Mouse (Mus musculus) gastrocnemius, postnatal 25 days (tissue): Measurements from ENCODE around the gene Fbxw27. TPM values are rescaled to one million over a fixed set of nuclear protein-coding genes. Genes with fewer than 3 reads are reported as not detected.
"Not testable (repeated sequence)": the region's sequence is repeated elsewhere in the genome, so short reads cannot be mapped to it uniquely, and the experiment has no call there.

Experiments
- DNase-seq: peaks from one replicate; pipeline ENCODE4 v3.0.0; 2022
- long read RNA-seq, 2 experiments: library from polyadenylated mRNA; stranded (forward); transcript quantifications; one replicate each; pipeline ENCODE4 v2.0.0; 2021
- total RNA-seq, 2 experiments: library from RNA; stranded (reverse); gene quantifications; 1 replicate in 1 of 2; 2 replicates in 1 of 2; pipeline ENCODE4 v1.2.3; 2021

Fbxw27 gene
- not detected for total RNA-seq
- long read RNA-seq, experiment 1 = 0 reads
- long read RNA-seq, experiment 2 = 0 reads

DNA sequence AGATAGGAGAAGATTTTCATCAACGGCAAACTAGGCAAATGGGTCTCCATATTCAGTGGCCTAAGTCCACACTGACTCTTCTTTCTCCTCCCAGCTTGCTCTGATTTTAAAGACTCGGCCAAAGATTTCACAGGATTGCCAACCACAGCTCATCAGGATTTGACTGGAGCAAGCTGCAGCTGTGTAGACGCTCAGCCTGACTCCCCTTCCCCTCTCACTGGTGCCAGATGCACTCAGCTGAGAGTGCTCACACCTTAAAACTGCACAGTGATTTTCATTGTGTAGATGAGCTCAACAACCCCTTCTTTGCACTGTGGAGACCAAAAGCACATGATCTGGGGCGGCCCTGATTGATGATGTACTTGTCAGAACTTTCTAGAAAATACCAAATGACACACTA, at the start of gene Fbxw27:
Fbxw27 (minus strand) TSS at position 101 of the 400 bp plus-strand sequence.
- not testable (repeated sequence) for DNase-seq

DNA sequence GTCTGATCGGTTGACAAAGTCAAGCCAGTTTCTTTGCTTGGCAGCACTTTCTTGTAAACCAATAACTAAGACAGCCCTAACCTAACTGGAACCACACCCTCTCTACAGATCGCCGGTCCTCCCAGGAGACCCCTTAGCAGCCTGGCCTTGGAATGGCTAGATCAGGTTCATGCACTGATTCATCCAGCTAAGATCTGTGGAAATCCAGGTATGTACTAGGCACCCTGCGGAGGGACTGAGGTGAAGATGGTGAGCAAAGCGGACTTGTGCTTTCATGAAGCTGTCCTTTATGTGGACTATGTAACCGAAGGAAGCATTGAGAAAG, 42.6 kb upstream of the Fbxw27 start:
- no peak for DNase-seq

DNA sequence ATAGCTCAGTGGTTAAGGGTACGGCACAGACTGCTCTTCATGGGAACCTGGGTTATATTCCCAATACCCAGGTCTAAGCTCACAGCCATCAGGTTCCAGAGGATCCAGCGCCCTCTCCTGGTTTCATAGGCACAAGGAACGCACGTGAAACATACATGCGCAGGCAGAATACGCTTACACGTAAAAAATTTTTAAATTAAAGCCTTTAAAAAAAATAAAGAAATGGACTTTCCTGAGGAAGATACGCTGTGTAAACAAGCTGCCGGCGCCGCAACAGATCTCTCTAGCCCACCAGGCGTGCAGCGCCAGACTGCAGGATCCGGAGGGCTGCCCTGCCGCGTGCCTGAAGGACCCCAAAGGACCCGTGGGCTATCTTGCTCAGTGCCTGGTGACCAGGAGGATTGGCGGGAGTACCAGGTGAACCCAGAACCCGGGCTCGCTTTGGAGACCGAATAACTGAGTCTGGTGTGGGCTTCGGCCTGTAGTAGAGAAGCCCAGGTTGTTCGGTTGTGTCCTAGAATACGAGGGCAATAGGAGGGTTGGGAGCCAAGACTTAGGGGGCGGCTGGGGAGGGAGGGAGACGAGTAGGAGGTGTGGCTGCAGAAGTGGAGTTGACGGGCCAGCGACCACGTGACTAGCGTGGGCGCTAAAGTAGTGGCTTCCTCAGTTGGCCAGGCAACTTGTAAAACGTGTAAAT, 42.1 kb upstream of the Fbxw27 start, which contains the start of gene Nme6:
Nme6 (plus strand) TSS at position 359 of the 697 bp plus-strand sequence.
- peak; percentile 76 for DNase-seq

DNA sequence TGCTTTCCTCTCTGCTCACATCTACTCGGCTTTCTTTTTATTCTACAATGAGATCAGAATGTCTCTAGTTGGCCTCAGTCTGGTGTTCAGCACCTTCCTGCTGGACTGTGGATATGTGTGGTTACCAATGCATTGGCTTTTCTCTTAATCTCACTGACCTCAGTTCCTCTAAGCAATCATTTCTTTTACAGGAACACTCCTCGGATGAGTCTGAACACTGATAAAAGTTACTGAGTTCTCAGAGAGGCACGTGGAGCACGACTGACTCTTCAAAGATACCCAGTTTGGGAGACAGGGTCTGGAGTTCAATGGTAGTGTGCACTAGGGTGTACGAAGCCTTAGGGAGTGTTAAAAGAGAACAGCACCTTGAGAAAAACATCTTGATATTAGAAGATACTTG, 35.7 kb upstream of the Fbxw27 start:
- no peak for DNase-seq

DNA sequence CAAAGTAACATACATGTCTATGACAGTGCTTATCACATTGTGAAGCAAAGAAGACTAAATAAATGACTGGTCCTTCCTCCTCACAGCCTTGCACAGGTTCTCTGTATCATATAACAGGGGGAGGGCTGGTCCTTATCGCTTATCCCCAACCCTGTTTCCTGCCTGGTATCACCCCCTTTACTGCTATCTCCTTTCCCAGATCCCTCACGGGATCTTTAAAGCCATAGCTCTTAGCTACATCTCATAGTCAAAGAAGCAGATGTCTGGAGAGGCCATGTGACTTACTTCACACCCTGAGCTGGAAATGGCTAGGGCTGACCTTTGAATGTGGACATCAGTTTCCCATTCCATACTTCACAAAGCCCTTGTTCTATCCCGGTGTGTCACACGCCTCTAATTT, 35.3 kb upstream of the Fbxw27 start:
- no peak for DNase-seq

DNA sequence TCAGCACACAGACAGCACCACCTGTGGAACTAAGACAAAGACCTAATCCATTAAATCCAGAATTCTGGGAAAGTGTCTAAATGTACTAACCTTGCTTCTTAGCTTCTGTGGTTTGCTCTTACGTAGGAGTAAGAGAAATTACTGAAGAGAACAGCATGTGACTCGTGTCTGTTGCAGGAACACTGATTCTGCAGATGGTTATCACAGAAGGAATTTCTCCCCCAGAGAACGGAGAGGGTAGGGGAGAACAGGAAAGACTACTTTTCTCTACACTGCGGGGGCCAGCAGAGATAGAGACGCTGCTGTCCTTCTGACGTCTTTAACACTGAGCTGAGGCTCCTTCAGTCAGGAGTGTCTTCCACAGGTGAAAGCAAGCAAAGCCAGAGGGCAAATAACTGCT, 25.9 kb upstream of the Fbxw27 start:
- DNase-seq = no peak

DNA sequence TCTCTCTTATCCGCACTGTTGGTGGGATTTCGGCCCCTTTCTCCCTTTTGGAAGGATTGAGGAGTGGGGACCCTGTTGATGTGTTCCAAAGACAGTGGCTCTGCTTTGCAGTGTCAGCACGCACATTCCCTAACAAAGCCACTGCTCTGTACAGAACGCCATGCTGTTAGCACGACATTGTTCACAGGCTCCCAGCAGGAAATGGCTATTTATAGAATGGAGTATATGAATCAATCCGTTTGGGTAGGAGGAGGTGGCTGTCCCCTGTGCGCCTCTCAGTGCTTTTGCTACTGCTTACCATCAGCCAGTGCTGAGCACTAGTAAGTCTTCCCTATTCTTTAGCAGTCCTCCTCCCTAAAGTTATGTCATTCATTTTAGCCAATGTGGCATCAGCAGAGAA, 23.0 kb upstream of the Fbxw27 start:
- no peak for DNase-seq

DNA sequence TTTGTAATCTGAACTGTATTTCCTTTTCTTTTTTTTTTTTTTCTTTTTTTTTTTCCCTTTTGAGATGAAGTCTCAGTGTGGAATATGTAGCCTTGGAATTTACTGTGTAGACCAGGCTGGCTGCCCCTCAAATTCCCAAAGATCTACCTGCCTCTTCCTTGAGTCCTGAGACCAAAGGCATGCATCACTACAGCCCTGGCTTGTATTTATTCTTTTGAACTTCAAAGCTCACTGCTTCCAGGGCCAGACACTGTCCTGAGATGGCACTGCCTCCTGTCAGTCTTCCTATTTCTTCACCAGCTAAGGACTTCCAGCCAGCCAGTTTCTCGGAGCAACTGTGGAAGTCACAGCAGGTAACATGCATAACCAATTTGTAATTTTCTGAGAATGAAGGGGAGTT, 21.5 kb upstream of the Fbxw27 start, which contains the start of gene Spink8:
Spink8 (plus strand) TSS at position 301 of the 400 bp plus-strand sequence.
- no peak for DNase-seq

DNA sequence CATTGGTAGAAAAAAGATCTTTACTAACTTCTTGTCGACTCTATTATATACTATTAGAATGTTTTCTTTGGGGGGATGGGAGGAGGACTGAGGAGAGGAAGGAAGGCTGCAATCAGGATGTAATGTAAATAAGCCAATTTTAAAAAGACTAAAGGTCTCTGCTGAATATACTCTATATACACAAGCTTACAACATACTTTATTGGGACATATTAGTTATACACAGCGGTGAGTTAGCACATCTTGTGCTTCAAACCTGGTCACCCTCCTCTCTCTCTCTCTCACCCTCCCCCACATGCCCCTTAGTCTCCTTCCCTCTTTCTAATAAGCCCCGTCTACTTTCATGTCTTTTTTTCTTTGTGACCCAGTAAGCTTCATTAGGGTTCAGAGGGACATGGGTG, 17.4 kb upstream of the Fbxw27 start:
- no peak for DNase-seq

DNA sequence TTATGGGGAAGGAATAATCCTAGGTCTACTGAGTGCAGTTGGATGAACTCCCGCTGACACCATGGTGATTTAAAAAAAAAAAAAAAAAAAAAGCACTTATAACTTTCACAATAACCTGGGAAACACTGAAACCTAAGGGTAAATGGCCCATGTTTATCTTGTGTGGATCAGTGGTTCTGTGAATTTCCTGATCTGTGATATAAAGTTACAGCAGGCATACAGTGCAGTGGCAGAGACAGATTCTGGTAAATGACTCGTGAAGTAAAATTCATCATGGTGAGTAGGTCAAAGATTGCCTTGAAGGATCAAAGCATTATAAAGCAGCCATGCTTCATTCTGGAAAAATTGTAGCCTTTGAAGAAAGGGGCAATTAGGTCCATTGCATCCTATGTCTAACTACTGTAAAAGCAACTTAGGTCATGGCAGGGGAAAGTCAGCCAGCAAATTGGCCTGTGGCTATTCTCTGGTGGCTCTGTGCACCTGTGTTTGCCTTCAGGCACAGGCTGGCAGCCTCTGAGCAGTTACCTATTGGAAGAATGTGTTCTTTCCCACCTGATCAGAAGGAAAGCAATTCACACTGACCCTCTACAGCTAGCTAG, 16.3 kb upstream of the Fbxw27 start:
- DNase-seq = no peak

DNA sequence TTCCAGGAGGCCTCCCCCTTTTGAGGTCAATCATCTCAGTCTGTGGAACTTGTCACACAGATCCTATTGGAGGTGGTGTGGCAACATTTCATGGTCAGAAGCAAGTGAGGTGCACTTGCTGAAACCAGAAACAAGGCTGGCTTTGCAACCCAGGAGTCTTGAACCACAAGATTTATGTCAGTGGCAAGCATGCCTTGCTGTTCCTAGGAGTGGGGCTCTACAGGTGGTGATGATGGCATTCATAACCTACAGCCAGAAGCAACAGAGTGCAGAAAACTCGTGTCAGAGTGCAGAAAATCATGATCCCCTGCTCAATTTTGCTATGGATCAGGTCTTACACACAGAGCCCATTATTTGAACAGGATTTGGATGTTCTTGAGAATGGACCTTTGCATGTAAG, 15.8 kb upstream of the Fbxw27 start:
- DNase-seq = no peak

DNA sequence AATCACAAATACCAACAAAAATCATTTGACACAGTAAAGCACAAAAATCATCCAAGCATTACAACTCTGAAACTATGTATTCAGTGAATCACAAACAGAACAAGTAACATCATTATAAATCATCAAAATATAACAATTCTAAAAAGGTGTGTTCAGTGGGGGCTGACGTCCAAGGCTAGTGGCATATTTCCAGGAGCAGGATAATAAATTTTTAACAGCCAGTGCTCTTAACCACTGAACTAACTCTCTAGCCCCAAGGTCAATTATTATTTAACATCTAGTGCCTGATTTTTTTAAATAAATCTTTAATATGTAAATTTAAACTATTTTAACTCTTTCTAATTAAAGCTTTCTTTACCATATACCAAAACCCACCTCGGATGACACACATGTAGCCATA, 15.1 kb upstream of the Fbxw27 start:
- DNase-seq = not testable (repeated sequence)

DNA sequence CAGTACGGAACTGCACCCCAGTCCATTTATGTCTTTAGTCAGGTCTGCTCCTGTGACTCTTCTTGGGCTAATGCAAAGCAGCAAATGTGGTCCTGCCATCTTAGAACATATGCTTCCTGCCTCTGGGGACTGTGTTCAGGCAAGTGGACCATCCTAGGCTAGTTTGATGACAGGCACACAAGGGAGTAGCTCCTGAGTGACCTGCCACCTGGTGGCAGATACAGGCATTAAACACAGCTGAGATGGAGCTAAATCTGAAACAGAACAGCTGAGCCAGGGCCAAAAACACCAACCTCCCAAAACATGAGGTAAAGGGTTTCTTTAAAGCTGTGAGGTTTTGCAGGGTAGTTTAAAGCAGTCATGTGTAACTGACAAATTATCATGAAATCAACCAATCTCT, 7.6 kb upstream of the Fbxw27 start:
- no peak for DNase-seq

DNA sequence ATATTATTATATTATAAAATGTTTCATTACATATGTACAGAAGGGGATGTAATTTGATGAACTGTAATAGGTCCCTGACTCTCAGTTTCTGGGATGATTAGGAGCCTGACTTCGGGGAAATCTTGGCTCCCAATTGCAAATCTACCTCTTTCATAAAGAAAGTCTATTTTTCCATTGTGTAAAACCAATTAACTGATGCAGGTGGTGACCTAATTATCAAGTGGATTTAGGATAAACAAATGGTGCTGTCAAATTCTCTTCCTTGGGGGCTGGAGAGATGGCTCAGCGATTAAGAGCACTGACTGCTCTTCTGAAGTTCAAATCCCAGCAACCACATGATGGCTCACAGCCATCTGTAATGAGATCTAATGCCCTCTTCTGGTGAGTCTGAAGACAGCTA, 5.3 kb upstream of the Fbxw27 start:
- no peak for DNase-seq

DNA sequence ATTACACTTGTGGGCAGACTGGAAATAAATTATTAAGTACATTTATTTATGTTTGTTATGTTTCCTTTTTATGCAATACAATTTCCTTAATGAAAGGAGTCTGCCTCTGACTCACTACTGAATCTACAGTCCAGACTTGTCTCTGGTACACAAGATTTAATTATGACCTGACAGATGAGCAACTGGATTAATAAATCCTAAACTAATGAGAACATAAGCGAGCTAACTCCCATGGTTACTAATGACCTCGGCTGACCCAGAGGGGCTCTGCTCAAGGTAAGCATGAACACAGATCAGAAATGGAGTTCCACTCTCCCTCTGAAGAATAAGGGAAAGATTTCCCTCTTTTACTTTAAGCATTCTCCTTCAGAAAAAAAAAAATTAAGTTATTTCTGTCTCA, 4.8 kb upstream of the Fbxw27 start:
- no peak for DNase-seq

DNA sequence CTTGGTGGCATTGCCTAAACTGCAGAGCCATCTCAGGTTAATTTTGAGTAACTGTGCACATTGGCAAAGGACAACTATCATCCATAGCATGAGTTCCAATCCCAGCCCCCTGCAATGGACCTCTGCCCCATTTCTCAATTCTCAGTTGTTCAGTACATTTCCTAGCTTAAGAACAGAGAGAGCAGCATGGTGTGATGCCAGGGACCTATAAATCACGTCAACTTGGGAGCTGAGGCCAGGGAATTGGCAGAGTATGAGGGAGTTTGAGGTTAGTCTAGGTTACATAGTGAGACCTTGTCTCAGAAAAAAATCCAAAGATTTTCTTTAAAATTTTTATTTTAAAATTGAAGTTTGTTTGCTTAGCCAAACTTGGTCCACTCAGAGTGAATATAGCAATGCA, 23.6 kb downstream of the Fbxw27 start:
- DNase-seq = not testable (repeated sequence)

DNA sequence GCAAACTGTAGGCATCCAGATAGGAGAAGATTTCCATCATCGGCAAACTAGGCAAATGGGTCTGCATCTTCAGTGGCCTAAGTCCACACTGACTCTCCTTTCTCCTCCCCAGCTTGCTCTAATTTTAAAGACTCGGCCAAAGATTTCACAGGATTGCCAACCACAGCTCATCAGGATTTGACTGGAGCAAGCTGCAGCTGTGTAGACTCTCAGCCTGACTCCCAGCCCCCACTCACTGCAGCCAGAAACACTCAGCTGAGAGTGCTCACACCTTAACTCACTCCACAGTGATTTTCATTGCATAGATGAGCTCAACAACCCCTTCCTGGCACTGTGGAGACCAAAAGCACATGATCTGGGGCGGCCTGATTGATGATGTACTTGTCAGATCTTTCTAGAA, 44.5 kb downstream of the Fbxw27 start, which contains the start of gene Fbxw26:
Fbxw26 (minus strand) TSS at position 101 of the 400 bp plus-strand sequence.
- not testable (repeated sequence) for DNase-seq

Other genes starting within 250 kb of the Fbxw27 start
- gene Fbxw15, start 222.4 kb downstream of the Fbxw27 start, total RNA-seq = not detected
- gene Fbxw24, start 164.6 kb downstream of the Fbxw27 start, total RNA-seq = not detected
- not detected for gene Fbxw25, start 126.0 kb downstream of the Fbxw27 start, total RNA-seq
- gene Fbxw18, start 88.0 kb downstream of the Fbxw27 start, total RNA-seq = not detected
- gene Fbxw26, start 44.6 kb downstream of the Fbxw27 start, total RNA-seq = not detected
- not detected for gene Spink8, start 21.6 kb upstream of the Fbxw27 start, total RNA-seq
- gene Nme6, start 42.1 kb upstream of the Fbxw27 start, total RNA-seq = 10 to 100 TPM; 22.1 to 26.8 TPM
- not detected for gene Camp, start 58.9 kb upstream of the Fbxw27 start, total RNA-seq
- 1 to 10 TPM; 3.6 to 3.7 TPM for gene Cdc25a, start 84.9 kb upstream of the Fbxw27 start, total RNA-seq
- gene Map4, start 140.8 kb upstream of the Fbxw27 start, total RNA-seq = 100 to 1,000 TPM; 426 to 444 TPM